Mouse (Mus musculus) C2C12 (cell line): ENCODE measurements around the gene Shroom4.

Experiments used
- CTCF ChIP-seq: IDR thresholded peaks from one replicate; pipeline ENCODE4 v1.5.1; 2011; ENCODE audit not compliant: control insufficient read depth, insufficient read depth, insufficient read length
- MYOD1 ChIP-seq: IDR thresholded peaks from one replicate; pipeline ENCODE4 v1.6.1; 2011; ENCODE audit warnings: low read depth; ENCODE audit not compliant: control insufficient read depth, insufficient read length
- MYOG ChIP-seq: IDR thresholded peaks from one replicate; pipeline ENCODE4 v1.6.1; 2011; ENCODE audit not compliant: control insufficient read depth, insufficient read length; ENCODE audit errors: extremely low read depth

DNA sequence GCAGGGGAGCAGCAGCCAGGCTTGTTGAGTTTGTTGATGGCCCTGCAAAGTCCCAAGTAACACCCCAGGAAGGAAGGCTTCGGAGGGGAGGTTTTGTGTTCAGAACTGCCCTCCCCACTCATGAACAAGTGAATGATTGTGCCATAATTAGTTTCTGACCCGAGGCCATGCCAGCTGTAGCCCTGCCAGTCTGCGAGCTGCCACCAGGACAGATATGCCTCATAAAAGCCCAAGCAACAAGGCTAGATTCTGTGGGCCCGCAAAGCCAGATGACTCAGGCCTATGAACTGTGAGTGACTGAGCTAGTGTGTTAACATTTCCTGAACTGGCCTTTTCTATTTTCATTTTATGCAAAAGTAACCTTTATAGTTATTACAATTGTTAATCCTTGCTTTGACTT lies 48.3 kb downstream of the Shroom4 start:
- TF ChIP-seq CTCF (no peak), MYOD1 (no peak), MYOG (no peak)
